Mouse (Mus musculus): ENCODE data around the gene Klhl2.

- TF ChIP-seq EP300 (IDR thresholded peaks at IDR 0.05; ENCODE audit: low read length): no peak
- no peak for TF ChIP-seq USF1 (IDR thresholded peaks at IDR 0.05; ENCODE audit: low read depth, low read length)
- no peak for TF ChIP-seq NELFE (IDR thresholded peaks at IDR 0.05; ENCODE audit: low read depth, low read length)
- no peak for TF ChIP-seq CTCF (conservative IDR thresholded peaks at IDR 0.05 in 1 of 2, IDR thresholded peaks at IDR 0.05 in 1 of 2; ENCODE audit: low read depth in 2 of 2, low read length in 2 of 2)
- no peak for TF ChIP-seq ZC3H11A (IDR thresholded peaks at IDR 0.05; ENCODE audit: low read depth, low read length)
- TF ChIP-seq POLR2AphosphoS2 (IDR thresholded peaks at IDR 0.05; ENCODE audit: low read depth, low read length): no peak
- no peak for TF ChIP-seq POLR2A (IDR thresholded peaks at IDR 0.05; ENCODE audit: low read depth, low read length)
- TF ChIP-seq MAX (IDR thresholded peaks at IDR 0.05; ENCODE audit: low read length): no peak
- TF ChIP-seq MAZ (IDR thresholded peaks at IDR 0.05; ENCODE audit: low read depth, low read length): no peak
- TF ChIP-seq BHLHE40 (IDR thresholded peaks at IDR 0.05; ENCODE audit: low read depth, low read length): no peak
Measured at GRCm38 (mm10) chr8:64703191-64703590, 146.6 kb downstream of the Klhl2 start.

Data from CH12.LX (cell line).